Mouse (Mus musculus) liver, adult 2 months (tissue): Measurements from ENCODE around the gene Pknox2. TPM values are rescaled to one million over a fixed set of nuclear protein-coding genes. Genes with fewer than 3 reads are reported as not detected.

Experiments used
- DNase-seq: peaks from one replicate; pipeline ENCODE4 v3.0.0-alpha.2; 2011; ENCODE audit warnings: low read depth, low spot score; ENCODE audit errors: extremely low read depth
- H3K27ac ChIP-seq: fragments of 200-500 bp; replicated peaks from 2 replicates; pipeline ENCODE4 v1.5.1; 2012; ENCODE audit warnings: low read depth, mild to moderate bottlenecking, control low read depth, inconsistent platforms, low read length; ENCODE audit not compliant: insufficient read depth
- H3K27me3 ChIP-seq: fragments of 200-500 bp; 2 replicates; pipeline ENCODE4 v1.6.1; 2012; ENCODE audit warnings: mild to moderate bottlenecking, moderate library complexity, low read length, inconsistent platforms; ENCODE audit not compliant: control insufficient read depth, insufficient read depth
- H3K36me3 ChIP-seq: fragments of 200-500 bp; 2 replicates; pipeline ENCODE4 v1.6.1; 2012; ENCODE audit warnings: low read length, inconsistent platforms; ENCODE audit not compliant: control insufficient read depth, insufficient read depth
- H3K4me1 ChIP-seq: fragments of 200-500 bp; 2 replicates; pipeline ENCODE4 v1.6.1; 2011; ENCODE audit warnings: low read length; ENCODE audit not compliant: control insufficient read depth, insufficient read depth
- H3K4me3 ChIP-seq: fragments of 200-500 bp; 2 replicates; pipeline ENCODE4 v1.5.1; 2011; ENCODE audit warnings: low read depth, mild to moderate bottlenecking, control low read depth, low read length, moderate library complexity; ENCODE audit not compliant: insufficient read depth
- H3K79me2 ChIP-seq: fragments of 200-500 bp; 2 replicates; pipeline ENCODE4 v1.6.1; 2012; ENCODE audit warnings: inconsistent platforms, mild to moderate bottlenecking, low read length, moderate library complexity; ENCODE audit not compliant: control insufficient read depth, insufficient read depth
- H3K9ac ChIP-seq: fragments of 200-500 bp; 2 replicates; pipeline ENCODE4 v1.6.1; 2012; ENCODE audit warnings: low read depth, mild to moderate bottlenecking, control low read depth, inconsistent platforms, low read length
- CTCF ChIP-seq: fragments of 200-500 bp; IDR thresholded peaks from 2 replicates; pipeline ENCODE4 v1.5.1; 2011; ENCODE audit warnings: low read depth, low read length, control low read depth
- POLR2A ChIP-seq: fragments of 200-500 bp; IDR thresholded peaks from 2 replicates; pipeline ENCODE4 v1.6.1; 2011; ENCODE audit warnings: low read length, control low read depth; ENCODE audit not compliant: insufficient read depth; ENCODE audit errors: extremely low read depth
- WGBS: fragments of 180-500 bp; shearing (Covaris S2); methylation state at CpG from one replicate; pipeline ENCODE4 v1.1.7; 2018; 5-methylcytosine and 5-hydroxymethylcytosine counted together
- polyA plus RNA-seq: library from polyadenylated mRNA; depleted of rRNA; stranded (reverse); fragments of >200 nt; gene quantifications from 2 replicates; pipeline ENCODE4 v1.2.3, GENCODE M21; 2012; rRNA removed
- total RNA-seq: library from RNA; depleted of rRNA; stranded (reverse); fragments of >200 nt; gene quantifications from 2 replicates; pipeline ENCODE4 v1.2.3, GENCODE M21; 2014; rRNA removed

Gene Pknox2
- total and polyA plus RNA-seq, 2 experiments, result 0.09 to 0.42 TPM

- WGBS, result 71% methylated on average over 2 of the region's 2 CpGs
- TF ChIP-seq POLR2A, result no peak
- no peak for TF ChIP-seq CTCF
- H3K4me3 ChIP-seq, result no peak overlapping the region
- no peaks in the 10 kb centered on the region for H3K36me3 ChIP-seq
- no peak overlapping the region for H3K9ac ChIP-seq
- no peaks in the 10 kb centered on the region for H3K79me2 ChIP-seq
- H3K27ac ChIP-seq, result no peak overlapping the region
- H3K4me1 ChIP-seq, result no peaks in the 10 kb centered on the region
- H3K27me3 ChIP-seq, result no peaks in the 10 kb centered on the region
- no peak for DNase-seq
Measured at GRCm38 (mm10) chr9:36848661-36849060, 298.5 kb downstream of the Pknox2 start.

DNA sequence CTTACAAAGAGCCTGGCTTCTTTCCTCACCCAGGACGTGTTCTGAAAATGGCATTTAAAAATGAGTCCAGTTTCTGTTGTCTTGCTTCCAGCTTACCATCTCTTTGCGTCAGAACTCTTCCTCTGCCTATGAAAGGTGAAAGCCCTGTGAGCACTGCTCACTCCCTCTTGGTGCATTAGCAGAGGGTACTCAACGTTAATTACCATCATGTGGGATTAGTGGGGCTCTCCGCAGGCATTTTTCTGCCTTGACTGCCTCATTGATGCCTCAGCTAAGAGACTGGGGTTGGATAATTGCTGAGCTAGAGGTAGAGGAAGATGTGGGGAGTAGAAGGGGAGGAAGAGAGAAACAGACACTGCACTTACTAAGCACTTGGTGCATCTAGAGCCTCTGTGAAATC is 300.9 kb downstream of the Pknox2 start:
- 60% methylated on average over 4 of the region's 4 CpGs for WGBS
- H3K79me2 ChIP-seq, result no peaks in the 10 kb centered on the region
- no peak for DNase-seq

More for the DNA sequence above, 300.9 kb downstream of the Pknox2 start:
- Histone ChIP-seq H3K4me3 (no peak overlapping the region), H3K9ac (no peak overlapping the region), H3K27me3 (no peaks in the 10 kb centered on the region), H3K4me1 (no peaks in the 10 kb centered on the region), H3K36me3 (no peaks in the 10 kb centered on the region), H3K27ac (no peak overlapping the region)
- TF ChIP-seq POLR2A, result no peak
- no peak for TF ChIP-seq CTCF

Other genes with a start within 250 kb of the Pknox2 start
- gene Tmem218, start 60.8 kb upstream of the Pknox2 start, total RNA-seq, result 1.4 and 2.1 TPM in 2 replicates
- 1.1 and 1.9 TPM in 2 replicates for gene Tmem218, start 60.8 kb upstream of the Pknox2 start, polyA plus RNA-seq
- gene Slc37a2, start 108.3 kb upstream of the Pknox2 start, total RNA-seq, result 1.8 TPM in 2 replicates
- 1.7 TPM in 2 replicates for gene Slc37a2, start 108.3 kb upstream of the Pknox2 start, polyA plus RNA-seq
- 1.9 and 2.1 TPM in 2 replicates for gene Ccdc15, start 201.0 kb upstream of the Pknox2 start, total RNA-seq
- 0.35 and 0.59 TPM in 2 replicates for gene Ccdc15, start 201.0 kb upstream of the Pknox2 start, polyA plus RNA-seq
- not detected in 2 replicates for gene Hepacam, start 219.9 kb upstream of the Pknox2 start, total RNA-seq
- 0.02 TPM in 1 of 2 replicates, not detected in the other for gene Hepacam, start 219.9 kb upstream of the Pknox2 start, polyA plus RNA-seq